In the genomic region with DNA sequence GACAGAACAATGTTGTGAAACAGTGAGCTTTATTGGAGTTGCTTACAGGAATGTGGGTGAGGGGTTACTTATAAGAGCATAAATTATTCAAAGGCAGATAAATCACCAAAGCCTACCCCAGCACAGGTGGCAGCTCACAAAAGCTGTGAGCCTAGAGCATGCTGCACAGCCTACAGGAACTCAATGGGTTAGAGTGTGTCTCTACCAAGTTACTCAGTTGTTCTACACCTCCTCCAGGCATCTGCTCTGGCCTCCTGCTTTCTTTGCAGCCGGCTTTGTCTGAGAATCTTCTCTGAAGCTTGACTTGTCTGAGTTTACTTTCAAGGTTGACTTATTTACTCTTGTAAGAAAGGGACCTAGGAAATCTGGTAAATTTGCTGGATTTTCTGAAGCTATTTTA, we compare ENCODE assay signal across 12 mouse cellular contexts.
"Had no signal": no experiment of that assay in that cellular context is flagged by ENCODE, and none has a peak within 500 bp of the region (broad histone marks: within the 10 kb centered on the region; RNA-seq: fewer than 3 reads in every experiment).

No protein-coding gene starts in this region.

- H3K4me3 ChIP-seq: intestine, embryonic 15.5 days; kidney, embryonic 15.5 days; limb, embryonic 10.5 days; liver, embryonic 15.5 days; midbrain, embryonic 12.5 days; stomach, embryonic 15.5 days had no signal

- ATAC-seq: intestine, embryonic 15.5 days; lung, postnatal 0 days had no signal

- DNase-seq: kidney, adult 18-20 months; kidney, postnatal 14 days; lung, adult 2 months; lung, postnatal 36 days; thymus, postnatal 36 days had no signal

- H3K27ac ChIP-seq: intestine, embryonic 15.5 days; kidney, embryonic 15.5 days; limb, embryonic 10.5 days; liver, embryonic 15.5 days; midbrain, embryonic 12.5 days; stomach, embryonic 15.5 days had no signal
